Mouse (Mus musculus) B cell, adult 62 days (primary cell): ENCODE results near the gene Chic2. TPM values are rescaled to one million over a fixed set of nuclear protein-coding genes. Genes with fewer than 3 reads are reported as not detected.

Experiments used
- total RNA-seq: library from RNA; stranded (reverse); gene quantifications from 4 replicates; pipeline ENCODE4 v1.2.4, GENCODE M21; 2023

The Chic2 gene
- 46.5 to 60.9 TPM (median 53.5 TPM) in 4 replicates for total RNA-seq

GRCm38 (mm10) chr5:75044310-75044904 is at the start of gene Chic2:
Chic2 (minus strand) TSS chr5:75044774.

GRCm38 (mm10) chr5:75075383-75075941 is 30.9 kb upstream of the Chic2 start, which contains the start of gene Gsx2:
Gsx2 (plus strand) TSS chr5:75075601.

Other genes with a start within 250 kb of the Chic2 start
- gene Gsx2, start 30.8 kb upstream of the Chic2 start, total RNA-seq = not detected in 4 replicates
- gene Pdgfra, start 107.5 kb upstream of the Chic2 start, total RNA-seq = not detected in 4 replicates